Mouse (Mus musculus): ENCODE data around the gene Lrrc4.

Gene Lrrc4

GRCm38 (mm10) chr6:28615408-28615807 lies 216.1 kb downstream of the Lrrc4 start:
- peak; percentile 29 for DNase-seq (ENCODE audit: low read depth)

DNA sequence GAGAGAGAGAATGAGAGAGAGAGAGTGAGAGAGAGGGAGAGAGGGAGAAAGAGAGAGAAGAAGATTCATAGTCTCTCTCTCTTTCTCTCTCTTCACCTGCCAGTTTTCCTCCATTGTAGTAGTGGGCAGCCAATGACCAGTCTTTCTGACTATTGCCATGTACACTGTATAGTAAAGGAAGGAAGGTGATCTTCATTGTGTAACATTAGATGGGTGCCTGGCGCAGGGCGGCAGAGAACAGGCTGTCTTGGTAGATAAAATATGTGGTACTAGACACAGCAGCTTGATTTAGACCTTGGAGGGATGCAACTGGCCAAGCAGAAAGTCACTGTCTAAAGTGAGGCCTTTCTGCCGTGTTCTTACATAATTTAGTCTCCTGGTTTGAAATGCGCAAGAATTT lies 216.7 kb downstream of the Lrrc4 start:
- no peak for DNase-seq (ENCODE audit: low read depth)

GRCm38 (mm10) chr6:28613441-28613840 lies 218.1 kb downstream of the Lrrc4 start:
- DNase-seq (ENCODE audit: low read depth), result peak; percentile 79
